ENCODE assay signal across 8 mouse cellular contexts in genomic region chr1:24683947-24684346, GRCm38 (mm10). TPM values are rescaled to one million over a fixed set of nuclear protein-coding genes. Genes with fewer than 3 reads are reported as not detected.
DNase-seq lines count a peak whose midpoint lies in the region; ATAC-seq lines count a peak whose summit lies in the region.

No protein-coding gene starts in this region.

- no peak overlapping the region for H3K9ac ChIP-seq in hindbrain, embryonic 11.5 days (ENCODE audit: low read depth, low read length)

- 81% methylated on average over 1 of the region's 1 CpGs for WGBS in hindbrain, embryonic 11.5 days

- peak; percentile 99 for ATAC-seq in cerebellum, adult (ENCODE audit: insufficient number of reproducible peaks, low FRiP score, low TSS enrichment)
- peak; percentile 99 for ATAC-seq in hindbrain, embryonic 11.5 days (ENCODE audit: low FRiP score)
- ATAC-seq in megakaryocyte-erythroid progenitor cell, adult 5-6 weeks (replicated peaks; ENCODE audit: low FRiP score, low TSS enrichment, poor library complexity, severe bottlenecking): peak; percentile 97

- DNase-seq in cerebellum, postnatal 4 days (ENCODE audit: low spot score in 2 of 2): no peak
- DNase-seq in NIH3T3 (ENCODE audit: low read depth): peak; percentile 17
- peak; percentile 25 for DNase-seq in hindbrain, embryonic 11.5 days (ENCODE audit: low spot score)
- DNase-seq in adrenal gland, adult (ENCODE audit: inconsistent age in 2 of 2, low spot score in 1 of 2): no peak
- DNase-seq in layer of hippocampus, adult 9-10 months (ENCODE audit: low spot score): no peak
- no peak for DNase-seq in kidney, postnatal 10 days

- no peak overlapping the region for H3K27ac ChIP-seq in hindbrain, embryonic 11.5 days (ENCODE audit: low read depth, low read length)

- H3K4me1 ChIP-seq in hindbrain, embryonic 11.5 days (replicated peaks; ENCODE audit: control insufficient read depth, insufficient read depth, low read length): no peaks in the 10 kb centered on the region

- no peak overlapping the region for H3K4me2 ChIP-seq in hindbrain, embryonic 11.5 days (replicated peaks; ENCODE audit: low read depth, low read length)

- no peaks in the 10 kb centered on the region for H3K9me3 ChIP-seq in hindbrain, embryonic 11.5 days (ENCODE audit: control insufficient read depth, low read length)

- no peaks in the 10 kb centered on the region for H3K27me3 ChIP-seq in hindbrain, embryonic 11.5 days (ENCODE audit: control insufficient read depth, insufficient read depth, low read length)

- no peaks in the 10 kb centered on the region for H3K36me3 ChIP-seq in hindbrain, embryonic 11.5 days (ENCODE audit: control insufficient read depth, insufficient read depth, low read length)

- no peak overlapping the region for H3K4me3 ChIP-seq in hindbrain, embryonic 11.5 days (ENCODE audit: low read depth, low read length)

RNA-seq across cellular contexts. Expression of gene Lmbrd1, which starts 5.5 kb away (rescaled TPM):
- 33.5 and 34.5 TPM in 2 replicates for polyA plus RNA-seq in hindbrain, embryonic 11.5 days (2014; fragmentation: Nextera tagmentation; extraction: Ambion mirVana)
- 16.7 and 27.7 TPM in 2 replicates for total RNA-seq in megakaryocyte-erythroid progenitor cell, adult 5-6 weeks (2014; fragmentation: Nextera tagmentation)
- total RNA-seq in megakaryocyte-erythroid progenitor cell, adult 5-6 weeks (2017): 9.2 and 16.4 TPM in 2 replicates

Comparison
In these comparisons a context has a peak if more than half of its experiments do, and no peak if none do; other contexts are left out.
1. DNase-seq: peak in NIH3T3 (single experiment) and hindbrain, embryonic 11.5 days (single experiment); none in cerebellum, postnatal 4 days (0 of 2), adrenal gland, adult (0 of 2), layer of hippocampus, adult 9-10 months (single experiment) and kidney, postnatal 10 days (single experiment).
2. Peak in every context shown above with its lines, with median percentiles within 50 percentile points of each other: ATAC-seq.